Mouse (Mus musculus) cerebellum, postnatal 14 days (tissue): ENCODE results near the gene Gm21969.

ENCODE experiments used
- DNase-seq, 2 experiments: peaks; one replicate each; pipeline ENCODE4 v3.0.0; 2021; ENCODE audit warnings: mixed read lengths in 2 of 2

Gm21969 gene

DNA sequence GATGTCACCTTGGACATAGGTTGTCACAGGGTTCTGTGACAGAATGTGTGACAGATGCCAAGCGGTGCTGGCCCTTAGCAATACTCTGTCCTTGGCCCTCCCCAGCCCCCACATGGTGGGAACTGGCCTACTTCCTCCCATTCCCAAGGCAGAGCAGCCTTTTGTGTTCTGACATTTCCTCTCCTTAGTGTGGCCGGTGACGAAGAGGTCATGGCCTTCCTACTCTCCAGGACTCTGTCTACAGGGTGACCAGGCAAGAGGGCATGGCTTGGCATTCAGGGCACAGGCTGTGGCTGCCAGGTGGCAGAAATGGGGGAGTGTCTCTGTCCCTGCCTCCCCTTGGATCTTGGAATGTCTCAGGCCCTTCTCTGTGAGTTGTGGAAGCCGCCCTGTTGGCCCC lies 15.6 kb upstream of the Gm21969 start:
- DNase-seq, result peak in 1 of 2 experiments; percentile 54

DNA sequence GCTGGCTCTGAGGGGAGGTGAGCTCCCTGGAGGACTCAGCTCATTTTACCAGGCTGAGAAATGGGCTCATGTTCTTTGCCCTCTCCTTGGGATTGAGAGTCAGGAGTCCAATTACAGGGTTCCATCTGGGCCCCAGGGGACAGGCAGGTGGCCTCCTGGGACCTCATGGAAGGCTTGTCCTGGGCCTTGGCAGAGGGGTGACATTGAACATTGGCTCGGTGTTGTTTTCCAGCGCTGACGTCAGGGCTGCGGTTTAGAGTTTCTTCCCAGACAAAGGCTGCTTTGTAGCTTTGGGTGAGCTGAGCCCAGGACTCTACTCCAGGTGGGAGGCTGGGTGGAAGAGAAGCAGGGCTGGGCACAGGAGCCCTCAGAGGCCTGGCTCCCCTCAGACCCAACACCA lies 15.2 kb upstream of the Gm21969 start:
- no peak for DNase-seq

DNA sequence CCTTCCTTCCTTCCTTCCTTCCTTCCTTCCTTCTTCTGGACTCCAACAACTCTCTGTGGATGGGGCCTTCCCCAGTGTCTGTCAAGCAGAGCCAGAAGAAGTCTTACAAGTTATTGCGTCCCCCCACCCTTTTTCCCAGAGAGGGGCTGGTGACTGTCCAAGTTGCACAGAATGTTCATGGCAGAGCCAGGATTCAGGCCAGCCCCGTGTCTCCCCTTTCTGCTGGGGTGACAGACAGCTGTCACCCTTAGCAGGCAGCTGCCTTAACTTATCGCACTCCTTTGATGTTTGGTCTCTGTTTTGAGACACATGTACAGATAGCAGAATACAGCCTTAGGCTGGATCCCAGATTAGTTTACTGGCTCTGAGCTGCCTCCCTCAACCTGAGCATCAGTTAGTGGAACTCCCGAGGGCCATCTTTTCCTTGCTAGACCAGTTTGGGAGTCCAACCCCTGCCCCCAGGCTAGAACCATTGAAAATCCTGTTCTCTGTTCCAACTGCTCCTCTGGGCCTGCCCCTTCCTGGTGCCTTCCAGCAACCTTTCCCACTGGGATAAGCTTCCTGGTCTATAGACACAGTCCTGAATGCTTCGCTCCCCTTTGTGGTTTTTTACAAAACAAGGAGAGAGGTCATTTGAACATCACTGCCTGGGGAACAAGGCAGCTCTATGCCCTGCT lies 13.5 kb upstream of the Gm21969 start:
- DNase-seq, result peak in 1 of 2 experiments; percentile 45

DNA sequence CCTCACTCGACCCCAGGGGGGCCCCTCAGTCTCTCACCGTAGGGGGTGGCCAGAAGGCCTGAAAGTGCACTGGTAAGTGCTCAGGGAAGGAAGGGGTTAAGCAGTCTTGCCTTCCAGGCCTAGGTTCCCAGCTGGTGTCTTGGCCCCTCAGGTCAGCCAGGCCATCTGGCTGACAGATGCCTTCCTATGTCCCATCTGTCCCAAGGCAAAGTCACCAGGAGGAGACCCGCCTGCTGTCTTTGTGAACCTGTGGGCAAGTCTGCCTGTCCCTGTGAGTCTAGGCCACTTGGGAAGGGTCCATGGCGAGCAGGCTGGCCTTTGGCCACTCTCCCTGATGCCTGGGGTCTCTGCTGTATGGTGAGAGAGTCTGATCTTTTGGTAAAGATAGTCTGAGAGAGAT lies 12.5 kb upstream of the Gm21969 start:
- DNase-seq, result peak; percentile 78 to 89

DNA sequence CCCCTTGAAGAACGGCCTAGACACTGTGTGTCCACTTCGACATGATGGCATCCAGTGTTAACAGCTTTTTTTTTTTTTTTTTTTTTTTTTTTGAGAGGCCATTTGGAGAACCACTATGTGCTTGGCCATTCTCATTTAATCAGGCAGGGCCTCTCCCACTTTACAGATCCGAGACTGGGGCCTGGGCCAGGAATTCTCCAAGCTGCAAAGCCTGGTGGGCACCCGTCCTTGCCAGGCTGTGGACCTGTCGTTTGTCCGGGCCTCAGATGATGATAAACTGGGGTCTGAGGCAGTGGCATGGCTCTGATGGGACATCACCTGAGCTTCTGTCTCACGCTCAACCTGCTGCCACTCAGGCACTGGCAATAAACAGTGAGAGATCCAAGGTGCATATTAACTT lies 10.1 kb upstream of the Gm21969 start:
- DNase-seq, result peak; percentile 59 to 63

DNA sequence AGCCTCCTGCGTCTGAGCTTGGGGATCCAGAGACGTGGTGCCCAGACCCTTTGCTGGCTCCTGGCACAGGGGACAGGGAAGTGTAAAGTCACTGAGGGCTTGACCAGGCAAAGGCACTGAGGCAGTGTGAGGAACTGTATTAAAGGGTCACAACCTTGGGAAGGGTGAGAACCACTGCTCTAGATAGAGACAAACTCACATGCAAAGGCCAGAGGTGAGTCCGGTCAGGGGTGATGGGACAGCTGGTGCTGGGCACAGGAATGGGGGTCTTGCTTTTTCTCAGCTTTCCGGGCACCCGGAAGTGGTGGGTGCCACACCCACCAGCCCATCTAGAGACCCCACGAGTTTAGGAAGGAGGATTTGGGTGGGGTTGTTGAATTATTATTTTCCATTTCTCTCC lies 9.6 kb upstream of the Gm21969 start:
- DNase-seq, result no peak

DNA sequence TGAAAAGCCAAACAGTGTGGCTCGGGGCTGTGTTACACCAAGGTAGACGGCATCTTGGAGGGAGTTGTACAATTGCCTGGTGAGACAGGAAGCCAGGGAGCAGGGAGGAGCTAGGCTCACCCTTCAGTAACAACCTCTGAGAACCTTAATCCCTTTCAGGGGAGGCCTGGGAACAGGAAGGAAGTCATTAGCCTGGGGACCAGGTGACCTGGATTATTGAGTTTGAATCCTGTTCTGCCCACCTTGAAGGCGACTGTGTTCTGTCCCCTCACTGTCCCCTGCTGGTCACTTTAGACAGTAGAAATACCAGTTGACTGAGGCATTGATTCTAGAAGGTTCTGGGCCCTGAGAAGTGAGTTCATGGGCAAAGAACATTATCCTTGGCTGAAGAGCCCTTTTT lies 8.9 kb upstream of the Gm21969 start:
- DNase-seq, result no peak

DNA sequence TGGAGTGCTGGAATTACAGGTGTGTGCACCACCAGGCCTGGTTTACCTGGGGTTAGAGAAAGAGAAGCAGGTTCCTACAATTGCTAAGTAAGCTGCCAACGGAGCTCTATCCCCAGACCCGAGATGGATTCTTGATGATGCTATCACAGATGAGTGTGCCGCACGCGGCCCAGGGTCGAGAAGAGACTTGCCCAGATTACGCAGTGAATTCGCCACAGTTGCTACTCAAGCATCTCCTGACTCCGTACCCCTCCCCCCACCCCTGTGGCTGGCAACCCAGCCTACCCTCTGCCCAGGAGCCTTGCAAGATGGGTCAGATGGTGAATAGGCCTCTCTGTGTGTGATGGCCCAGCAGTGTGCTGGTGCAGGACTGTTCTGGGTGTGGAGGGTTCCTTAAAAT lies 6.3 kb upstream of the Gm21969 start:
- no peak for DNase-seq

DNA sequence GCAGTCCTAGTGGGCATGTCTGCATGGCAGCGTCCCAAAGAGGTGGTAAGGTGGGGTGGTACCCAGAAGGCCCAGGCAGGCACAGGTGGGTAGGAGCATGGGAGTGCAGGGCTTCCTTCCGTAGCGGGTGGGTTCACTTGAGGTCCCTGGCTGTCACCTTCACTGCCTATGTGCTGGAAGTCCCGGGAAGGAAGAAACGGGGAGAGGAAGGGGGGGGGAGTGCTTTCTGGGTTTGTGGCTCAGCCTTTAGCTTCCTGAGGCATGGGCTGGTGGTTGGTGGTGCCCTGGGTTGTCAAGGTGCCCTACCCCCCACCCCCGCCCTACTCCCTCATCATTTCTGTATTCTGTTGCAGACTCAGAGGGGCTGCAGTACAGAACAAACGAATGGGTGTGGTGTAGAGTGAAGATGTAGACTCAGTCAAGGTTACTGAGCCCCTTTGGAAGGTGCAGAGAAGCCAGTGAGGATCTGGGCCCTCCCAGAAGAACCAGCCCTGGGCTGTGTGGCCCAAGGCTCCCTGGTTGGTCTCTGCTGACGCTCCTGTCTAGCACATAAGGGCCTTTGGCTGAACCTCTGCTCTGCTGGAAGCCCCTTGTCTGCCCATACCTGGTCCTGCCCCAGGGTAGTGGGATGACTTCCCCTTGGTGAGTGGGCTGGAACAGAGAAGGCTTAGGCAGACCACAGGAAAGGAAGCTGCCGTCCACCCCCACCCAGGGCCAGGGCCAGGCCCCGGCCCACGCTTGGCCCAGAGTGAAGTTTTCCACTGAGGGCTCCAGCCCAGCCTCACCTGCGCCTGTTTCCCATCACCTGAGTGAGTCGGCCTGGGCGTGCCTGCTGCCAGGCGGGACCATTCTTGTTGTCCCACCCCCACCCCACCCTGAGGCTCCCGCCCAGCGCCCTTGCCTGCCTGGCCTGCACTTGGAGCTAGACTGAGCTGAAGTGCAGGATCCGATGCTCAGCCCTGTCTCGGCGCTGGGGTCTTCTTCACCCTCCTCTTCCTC lies 5.4 kb upstream of the Gm21969 start:
- no peak for DNase-seq

DNA sequence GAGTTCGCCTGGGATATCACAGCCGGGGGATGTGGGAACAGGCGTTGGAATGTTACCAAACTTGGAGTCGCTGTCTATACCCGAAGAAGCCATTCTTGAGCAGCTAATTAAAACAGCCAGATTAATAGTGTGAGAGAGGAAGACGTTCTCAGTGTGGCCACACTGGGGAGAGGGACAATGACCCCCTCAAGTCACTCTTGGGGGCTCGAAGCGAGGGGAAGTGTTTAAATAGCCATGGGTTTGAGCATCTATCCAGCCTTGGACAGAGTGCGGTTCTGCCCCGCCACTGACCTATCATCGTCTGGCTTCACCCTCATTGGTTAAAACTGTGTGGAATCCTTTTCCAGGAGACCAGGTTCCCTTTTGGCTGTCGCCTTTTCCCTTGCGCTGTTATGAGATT lies 4.6 kb upstream of the Gm21969 start:
- no peak for DNase-seq

DNA sequence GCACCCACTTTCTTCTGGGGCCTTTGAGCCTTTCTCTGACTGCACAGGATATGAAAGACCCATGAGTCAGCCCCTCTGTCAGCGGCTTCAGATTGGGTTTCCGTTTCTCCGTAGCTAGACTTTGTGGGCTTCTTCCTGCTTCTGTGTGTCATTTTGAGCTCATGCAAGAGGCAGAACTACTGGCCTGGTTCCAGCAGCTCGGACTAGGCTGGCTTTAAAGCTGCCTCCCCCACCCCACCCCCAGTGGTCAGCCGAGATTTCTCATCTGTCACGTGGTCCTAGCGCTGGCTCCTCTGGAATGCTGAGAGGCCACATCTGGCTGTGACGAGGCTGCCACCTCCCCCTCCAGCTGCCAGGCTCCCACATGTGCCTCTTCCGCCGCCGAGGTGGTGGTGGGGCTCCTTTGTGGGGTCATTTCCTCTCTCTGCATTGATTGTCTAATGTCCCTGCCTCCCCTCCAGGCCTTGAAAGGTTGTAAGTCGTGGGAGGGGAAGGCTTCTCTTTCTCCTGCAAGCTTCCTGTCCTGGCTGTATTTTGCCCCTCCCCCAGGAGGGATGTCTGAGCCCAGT lies 4.0 kb upstream of the Gm21969 start:
- peak; percentile 62 to 80 for DNase-seq

DNA sequence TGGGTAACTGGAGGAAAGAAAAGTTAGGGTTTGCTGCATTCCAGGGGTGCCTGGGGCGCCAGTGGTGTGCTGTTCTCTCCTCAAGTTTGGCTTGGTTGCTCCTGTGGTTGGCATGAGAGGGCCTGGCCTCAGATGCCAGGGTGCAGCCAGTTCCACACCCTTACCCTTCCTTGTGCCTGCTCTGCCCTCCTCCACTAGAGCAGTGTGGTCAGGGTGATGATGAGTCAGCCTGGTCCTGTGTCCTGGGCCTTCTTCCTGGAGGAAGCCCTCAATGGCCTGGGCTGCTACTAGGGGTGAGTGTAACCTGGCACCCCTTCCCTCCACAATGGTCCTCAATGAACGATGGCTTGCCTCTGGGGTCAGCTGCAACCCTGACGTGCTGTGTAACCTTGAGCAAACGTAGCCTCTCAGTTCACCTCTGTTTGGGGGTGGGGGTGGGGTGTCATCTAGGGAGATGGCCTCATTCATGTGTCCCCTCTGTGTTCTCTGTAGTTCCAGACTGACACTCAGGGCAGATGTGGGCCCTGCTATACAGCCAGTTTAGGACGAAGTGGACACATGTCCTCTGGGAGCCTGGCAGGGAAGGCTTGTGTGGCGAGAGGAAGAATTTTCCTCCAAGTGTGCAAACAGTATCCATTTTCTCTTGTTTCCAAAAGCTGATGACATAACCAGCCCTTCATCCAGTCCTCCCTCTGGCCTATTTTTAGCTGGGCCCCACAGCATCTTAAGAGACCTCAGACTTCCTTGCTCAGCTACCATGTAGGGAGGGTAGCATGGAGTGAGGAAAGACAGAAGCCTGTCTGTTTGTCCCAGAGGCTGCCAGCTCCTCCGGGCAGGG lies 1.2 kb upstream of the Gm21969 start:
- DNase-seq, result no peak

DNA sequence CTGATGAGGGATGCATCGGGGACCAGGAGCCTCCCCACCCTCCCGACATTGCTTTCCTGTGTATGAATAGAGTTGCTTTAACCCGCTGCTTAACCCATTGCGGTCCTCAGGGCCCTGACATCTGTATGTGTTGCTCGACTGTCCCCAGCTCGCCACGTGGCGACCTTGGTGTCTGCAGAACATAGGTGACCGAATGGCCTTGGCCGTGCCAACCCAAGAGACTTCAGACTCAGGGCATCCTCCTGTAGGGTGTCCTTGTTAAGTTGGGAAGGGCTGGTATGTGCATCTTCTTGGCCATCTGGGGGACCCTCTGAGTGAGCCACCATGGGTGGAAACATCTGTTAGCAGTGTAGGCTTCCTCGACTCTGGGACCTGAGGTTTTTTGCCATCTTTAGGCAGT lies 2.2 kb downstream of the Gm21969 start:
- DNase-seq, result no peak

DNA sequence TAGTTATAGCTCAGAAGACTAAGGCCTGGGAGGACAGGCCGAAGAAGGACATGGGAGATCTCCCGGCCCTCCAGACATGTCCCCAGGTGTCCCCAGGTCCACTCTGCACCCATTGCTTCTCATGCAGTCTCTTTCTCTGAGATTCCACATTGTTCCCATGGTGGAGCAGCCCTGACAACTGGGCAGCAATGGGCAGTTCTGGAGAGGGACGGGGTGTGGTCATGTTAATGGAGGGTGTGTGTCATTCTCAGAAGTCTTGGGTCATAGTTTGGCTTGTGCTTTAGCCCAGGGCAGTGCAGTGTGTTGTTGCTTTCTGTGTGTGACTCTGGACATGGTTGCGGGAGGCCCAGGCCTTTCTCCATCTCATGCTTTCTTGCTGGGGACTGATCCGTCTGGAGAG lies 3.7 kb downstream of the Gm21969 start:
- DNase-seq, result no peak

DNA sequence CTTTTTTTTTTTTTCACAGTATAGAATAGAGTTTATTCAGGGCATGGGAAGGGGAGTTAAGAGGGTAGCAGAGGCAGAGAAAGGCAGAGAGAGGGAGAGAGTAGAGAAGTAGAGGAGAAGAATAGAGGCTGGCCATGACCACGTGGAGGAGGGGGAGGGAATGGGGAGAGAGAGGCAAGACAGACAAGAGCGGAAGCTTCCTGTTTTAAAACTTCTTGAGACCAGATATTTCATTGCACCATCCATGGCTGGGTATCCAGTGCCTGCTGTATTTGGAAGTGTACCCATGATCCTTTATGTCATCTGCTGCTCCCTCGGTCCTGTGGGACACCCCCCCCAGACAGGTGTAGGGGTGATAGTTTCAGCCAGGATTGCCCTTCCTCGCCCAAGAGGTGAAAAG lies 6.0 kb downstream of the Gm21969 start:
- DNase-seq, result no peak

DNA sequence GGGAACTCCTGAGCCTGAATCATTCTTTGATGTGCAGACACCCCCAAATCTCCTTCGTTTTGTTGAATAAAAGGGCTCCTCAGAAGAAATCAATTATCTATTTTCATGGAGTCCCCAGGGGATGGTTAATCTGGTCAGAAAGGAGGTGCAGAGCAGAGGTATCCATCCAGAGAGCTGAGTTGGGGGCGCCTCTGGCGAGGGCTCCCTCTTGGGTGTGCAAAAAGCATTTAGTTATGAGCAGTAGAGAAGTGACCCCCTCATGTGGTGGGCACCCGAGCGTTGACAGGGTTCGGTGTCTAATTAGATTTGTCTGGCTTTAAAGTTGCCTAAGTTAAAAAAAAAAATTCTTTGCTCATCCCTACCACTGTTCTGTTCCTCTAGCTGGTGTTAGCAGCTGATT lies 8.0 kb downstream of the Gm21969 start:
- no peak for DNase-seq

DNA sequence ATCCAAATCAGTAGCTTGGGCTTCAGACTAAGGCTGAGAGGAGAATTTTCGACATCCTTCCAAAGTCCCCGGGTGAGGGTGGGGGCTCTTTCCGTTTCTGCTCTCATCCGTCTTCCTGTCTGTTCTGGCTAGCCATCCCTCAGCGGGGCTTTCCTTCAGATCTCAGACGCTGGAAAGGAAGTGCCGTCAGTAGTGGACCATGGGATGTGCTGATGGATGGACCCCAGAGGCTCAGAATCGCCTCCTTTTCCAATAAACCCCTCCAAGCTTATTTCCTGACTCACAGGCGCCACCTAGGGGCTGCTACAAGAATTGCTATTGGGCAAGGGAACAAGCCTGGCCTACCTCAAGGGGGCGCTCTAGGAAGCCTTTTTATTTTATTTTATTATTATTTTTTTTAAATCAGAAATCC lies 8.6 kb downstream of the Gm21969 start:
- DNase-seq, result peak; percentile 88 to 94

DNA sequence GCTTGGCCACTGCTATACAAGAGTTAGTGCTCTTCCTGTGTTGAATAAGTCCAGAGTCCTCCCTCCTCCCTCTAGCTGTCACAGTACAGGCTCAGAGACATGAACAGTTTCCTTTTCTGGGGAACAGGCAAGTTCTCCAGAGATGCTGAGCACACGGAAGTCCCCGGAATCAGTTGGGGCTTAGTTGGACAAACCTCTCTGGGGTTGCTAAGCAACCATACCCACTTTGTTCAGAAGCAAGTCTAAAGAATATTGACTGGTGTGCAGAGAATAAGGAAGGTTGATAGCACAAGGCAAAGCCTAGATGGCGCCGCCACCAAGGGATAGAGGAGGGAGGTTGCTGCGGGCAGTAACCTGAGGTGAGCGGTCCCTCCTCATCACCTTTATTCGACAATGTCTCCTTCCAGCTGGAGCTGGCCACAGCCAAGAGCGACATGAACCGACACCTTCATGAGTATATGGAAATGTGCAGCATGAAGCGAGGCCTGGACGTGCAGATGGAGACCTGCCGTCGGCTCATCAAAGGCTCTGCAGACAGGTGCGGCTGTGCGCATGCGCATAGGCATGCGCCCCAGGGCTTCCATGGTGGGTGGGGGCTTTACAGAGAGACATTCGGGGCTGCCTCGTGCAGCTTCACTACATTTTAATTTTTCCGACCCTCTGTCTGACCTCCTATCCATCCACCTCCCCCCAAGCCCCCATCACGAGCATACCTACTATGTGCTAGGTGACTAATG lies 11.7 kb downstream of the Gm21969 start:
- no peak for DNase-seq

DNA sequence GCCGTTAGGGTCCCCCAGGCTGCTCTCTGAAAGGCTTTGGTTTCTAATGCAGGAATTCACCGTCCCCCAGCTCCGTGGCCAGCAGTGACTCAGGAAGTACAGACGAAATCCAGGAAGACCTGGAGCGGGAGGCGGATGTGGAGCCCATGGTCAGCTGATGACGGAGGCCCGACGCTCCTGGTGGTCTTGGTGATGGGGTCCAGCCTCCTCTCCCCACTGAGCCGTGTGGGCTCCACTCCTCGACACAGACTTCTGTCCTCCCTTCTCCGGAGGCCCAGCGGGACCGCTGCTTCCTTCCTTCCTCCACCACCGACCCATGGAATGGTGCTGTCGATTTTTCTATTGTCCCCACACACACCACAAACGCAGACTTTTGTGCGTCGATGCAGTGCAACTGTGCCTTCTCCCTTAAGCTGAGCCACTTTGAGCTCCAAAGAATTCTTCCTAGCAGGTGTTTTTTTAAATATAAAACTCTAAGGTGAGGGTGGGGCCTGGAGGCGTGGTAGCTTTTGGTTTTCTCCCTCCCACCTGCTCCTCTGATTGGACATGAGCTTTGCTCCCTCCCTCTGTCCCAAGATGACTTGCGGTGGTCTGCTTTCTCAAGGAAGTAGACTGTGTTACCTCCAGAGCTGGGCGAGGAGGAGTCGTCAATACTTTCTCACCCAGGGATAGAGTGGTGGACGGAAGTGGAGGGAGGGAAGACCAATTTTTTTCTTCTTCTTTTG lies 13.5 kb downstream of the Gm21969 start:
- DNase-seq, result no peak

DNA sequence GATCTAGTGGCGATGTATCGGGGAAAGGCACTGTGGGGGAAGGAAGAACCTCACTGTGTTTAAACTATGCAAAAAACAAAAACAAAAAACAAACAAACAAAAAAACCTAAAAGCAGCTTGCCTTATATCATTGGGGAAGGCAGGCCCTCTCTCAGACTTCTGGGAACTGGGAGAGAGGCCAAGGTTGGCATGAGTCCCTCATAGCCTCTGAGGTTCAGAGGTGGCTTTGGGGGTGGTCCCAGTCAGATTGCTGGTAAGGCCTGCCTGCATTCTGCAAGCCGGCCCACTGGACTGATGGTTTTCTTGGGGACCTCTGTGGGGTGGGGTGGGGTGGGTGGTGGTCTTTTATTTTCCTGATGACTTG lies 14.0 kb downstream of the Gm21969 start:
- DNase-seq, result peak in 1 of 2 experiments; percentile 66

DNA sequence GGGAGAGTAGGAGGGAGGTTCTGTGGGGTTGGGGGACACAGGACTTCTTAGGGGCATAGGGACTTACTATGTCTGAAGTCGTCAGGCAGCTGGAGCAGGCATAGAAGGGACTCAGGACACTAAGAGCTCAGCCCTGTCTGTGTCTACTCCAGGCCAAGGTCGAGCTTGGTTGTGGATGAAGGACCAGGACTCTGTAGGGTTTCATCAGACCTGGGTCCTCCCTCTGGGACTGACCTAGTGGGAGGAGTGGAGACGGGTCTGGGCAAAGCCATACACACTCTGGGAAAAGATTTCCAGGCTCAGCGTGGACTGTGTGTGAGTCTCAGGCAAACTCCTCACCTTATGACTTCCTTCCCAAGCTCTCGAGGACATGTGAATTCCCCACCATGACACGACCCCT lies 16.8 kb downstream of the Gm21969 start:
- no peak for DNase-seq
